ENCODE assay signal across 21 mouse cellular contexts in genomic region chr12:76571266-76571665, GRCm38 (mm10). TPM values are rescaled to one million over a fixed set of nuclear protein-coding genes. Genes with fewer than 3 reads are reported as not detected.
A peak's percentile ranks its signal among the peaks of the same experiment; 100 is the strongest.
DNase-seq lines count a peak whose midpoint lies in the region; ATAC-seq and TF ChIP-seq lines count a peak whose summit lies in the region.
"Had no signal": no experiment of that assay in that cellular context is flagged by ENCODE, and none has a peak within 500 bp of the region (broad histone marks: within the 10 kb centered on the region; RNA-seq: fewer than 3 reads in every experiment).

No protein-coding gene starts in this region.

- no peaks in the 10 kb centered on the region for H3K9me3 ChIP-seq in intestine, postnatal 0 days (ENCODE audit: control insufficient read depth)
- H3K9me3 ChIP-seq in intestine, embryonic 16.5 days (ENCODE audit: control insufficient read depth, low read length): no peaks in the 10 kb centered on the region
- no peaks in the 10 kb centered on the region for H3K9me3 ChIP-seq in MEL (replicated peaks; ENCODE audit: insufficient read depth, low read length)
- H3K9me3 ChIP-seq: embryonic facial prominence, embryonic 13.5 days; limb, embryonic 12.5 days; liver, embryonic 13.5 days; neural tube, embryonic 12.5 days had no signal

- H3K27ac ChIP-seq in intestine, postnatal 0 days (ENCODE audit: low read depth, low read length): no peak overlapping the region
- H3K27ac ChIP-seq in intestine, embryonic 16.5 days (ENCODE audit: low read length): no peak overlapping the region
- no peak overlapping the region for H3K27ac ChIP-seq in MEL (ENCODE audit: control insufficient read depth, low read depth, low read length)
- H3K27ac ChIP-seq: embryonic facial prominence, embryonic 13.5 days; hindbrain, embryonic 14.5 days; left cerebral cortex, adult 2 months; limb, embryonic 12.5 days; liver, embryonic 13.5 days; neural tube, embryonic 12.5 days had no signal

- no peak overlapping the region for H3K9ac ChIP-seq in intestine, postnatal 0 days (ENCODE audit: low read depth, low read length)
- no peak overlapping the region for H3K9ac ChIP-seq in intestine, embryonic 16.5 days (ENCODE audit: low read depth, low read length)
- H3K9ac ChIP-seq in MEL (ENCODE audit: control insufficient read depth, low read depth, low read length, poor library complexity, severe bottlenecking): no peak overlapping the region
- H3K9ac ChIP-seq: embryonic facial prominence, embryonic 13.5 days; hindbrain, embryonic 14.5 days; limb, embryonic 12.5 days; liver, embryonic 13.5 days; neural tube, embryonic 12.5 days had no signal

- intact Hi-C loops in left cerebral cortex, postnatal 36 days (cut with DNase I): no loop called here

- no peak for TF ChIP-seq EP300 in MEL (IDR thresholded peaks at IDR 0.05; ENCODE audit: low read depth in 1 of 2, low read length in 2 of 2)

- no peak for DNase-seq in MEL (ENCODE audit: low read depth, low spot score)
- DNase-seq in kidney, adult 8-10 months: peak; percentile 78 to 82
- DNase-seq in kidney, postnatal 25 days: peak; percentile 79 to 92
- DNase-seq in retina, postnatal 1 day: no peak
- DNase-seq in left cerebral cortex, postnatal 36 days (ENCODE audit: low spot score in 2 of 2): no peak
- DNase-seq in thymus, postnatal 14 days: no peak
- DNase-seq: adrenal gland, adult 2 months; cerebellum, adult 18-20 months; gastrocnemius, postnatal 10 days; heart, postnatal 14 days; liver, embryonic 13.5 days; lung, postnatal 14 days; right cerebral cortex, postnatal 14 days; thymus, postnatal 36 days had no signal

- TF ChIP-seq RAD21 in MEL (IDR thresholded peaks at IDR 0.05; ENCODE audit: low read depth, low read length): no peak

- no peak overlapping the region for H3K4me3 ChIP-seq in intestine, postnatal 0 days (ENCODE audit: low read depth, low read length)
- no peak overlapping the region for H3K4me3 ChIP-seq in intestine, embryonic 16.5 days (ENCODE audit: low read length)
- no peak overlapping the region for H3K4me3 ChIP-seq in MEL (ENCODE audit: control insufficient read depth in 1 of 2, insufficient read depth in 1 of 2, low read depth in 2 of 2, low read length in 2 of 2)
- H3K4me3 ChIP-seq: embryonic facial prominence, embryonic 13.5 days; left cerebral cortex, adult 2 months; limb, embryonic 12.5 days; liver, embryonic 13.5 days; neural tube, embryonic 12.5 days had no signal

- peak; percentile 38 for TF ChIP-seq CTCF in intestine, postnatal 0 days (IDR thresholded peaks at IDR 0.05; ENCODE audit: low read depth)
- 0 out of 6 replicates have a peak, but pooled peaks of 1 of the 3 experiments have one; percentile 24 for TF ChIP-seq CTCF in MEL (IDR thresholded peaks at IDR 0.05 in 2 of 3, conservative IDR thresholded peaks at IDR 0.05 in 1 of 3; ENCODE audit: control insufficient read depth in 1 of 3, insufficient read depth in 1 of 3, low read depth in 2 of 3, low read length in 3 of 3, poor library complexity in 1 of 3, severe bottlenecking in 1 of 3)

- 79% methylated on average over 10 of the region's 10 CpGs for WGBS in intestine, postnatal 0 days
- 81% methylated on average over 10 of the region's 10 CpGs for WGBS in intestine, embryonic 16.5 days

- peaks cover 82% of the 10 kb centered on the region for H3K36me3 ChIP-seq in intestine, postnatal 0 days (ENCODE audit: control insufficient read depth, insufficient read depth)
- H3K36me3 ChIP-seq in intestine, embryonic 16.5 days (ENCODE audit: control insufficient read depth, insufficient read depth, low read length): peaks cover 21% of the 10 kb centered on the region
- peaks cover 0 to 7% of the 10 kb centered on the region in 2 experiments; a peak in 2 of 4 replicates for H3K36me3 ChIP-seq in MEL (ENCODE audit: control insufficient read depth in 1 of 2, insufficient read depth in 2 of 2, low read length in 2 of 2)
- H3K36me3 ChIP-seq: neural tube, embryonic 12.5 days had no signal

- TF ChIP-seq POLR2A in MEL (IDR thresholded peaks at IDR 0.05; ENCODE audit: control insufficient read depth in 1 of 2, insufficient read depth in 1 of 2, low read depth in 1 of 2, low read length in 2 of 2, poor library complexity in 1 of 2): no peak

- no peak for ATAC-seq in intestine, postnatal 0 days
- no peak for ATAC-seq in intestine, embryonic 16.5 days

- H3K4me2 ChIP-seq in intestine, postnatal 0 days (replicated peaks; ENCODE audit: low read depth): no peak overlapping the region
- H3K4me2 ChIP-seq in intestine, embryonic 16.5 days (ENCODE audit: low read depth, low read length): no peak overlapping the region
- H3K4me2 ChIP-seq: embryonic facial prominence, embryonic 13.5 days; hindbrain, embryonic 14.5 days; limb, embryonic 12.5 days; liver, embryonic 13.5 days; neural tube, embryonic 12.5 days had no signal

- H3K4me1 ChIP-seq in intestine, postnatal 0 days (replicated peaks; ENCODE audit: control insufficient read depth, insufficient read depth, low read length): no peaks in the 10 kb centered on the region
- no peaks in the 10 kb centered on the region for H3K4me1 ChIP-seq in intestine, embryonic 16.5 days (ENCODE audit: control insufficient read depth, insufficient read depth, low read length)
- peaks cover 0 to 7% of the 10 kb centered on the region in 2 experiments; a peak in 1 of 4 replicates for H3K4me1 ChIP-seq in MEL (ENCODE audit: control insufficient read depth in 1 of 2, insufficient read depth in 2 of 2, low read length in 2 of 2)
- H3K4me1 ChIP-seq: neural tube, embryonic 12.5 days had no signal

- H3K79me2 ChIP-seq in MEL (ENCODE audit: control insufficient read depth, insufficient read depth, low read length, poor library complexity): no peaks in the 10 kb centered on the region

- no peaks in the 10 kb centered on the region for H3K27me3 ChIP-seq in intestine, postnatal 0 days (replicated peaks; ENCODE audit: control insufficient read depth, insufficient read depth, low read length)
- no peaks in the 10 kb centered on the region for H3K27me3 ChIP-seq in intestine, embryonic 16.5 days (replicated peaks; ENCODE audit: control insufficient read depth, insufficient read depth, low read length)
- no peaks in the 10 kb centered on the region for H3K27me3 ChIP-seq in MEL (ENCODE audit: control insufficient read depth in 1 of 2, insufficient read depth in 2 of 2, low read length in 2 of 2)
- H3K27me3 ChIP-seq: embryonic facial prominence, embryonic 13.5 days; limb, embryonic 12.5 days; neural tube, embryonic 12.5 days had no signal

TF ChIP-seq in MEL, 35 proteins besides CTCF, POLR2A, EP300 and RAD21:
- no peak for TF ChIP-seq MXI1 (IDR thresholded peaks at IDR 0.05; ENCODE audit: low read depth, low read length)
- peak; percentile 11; the same call in 1 of the 2 replicates for TF ChIP-seq SMC3 (IDR thresholded peaks at IDR 0.05; ENCODE audit: low read depth, low read length)
TF ChIP-seq in MEL: peak in this region for 1.

RNA-seq across cellular contexts. Expression of gene Plekhg3, which starts 40.6 kb away (rescaled TPM):
- polyA plus RNA-seq in intestine, postnatal 0 days (2015; fragmentation: Nextera tagmentation; extraction: Ambion mirVana): 5.7 and 7.5 TPM in 2 replicates
- polyA plus RNA-seq in intestine, embryonic 16.5 days (2015; fragmentation: Nextera tagmentation; extraction: Ambion mirVana): 8.8 and 9.3 TPM in 2 replicates
- 0.92 and 1.9 TPM in 2 replicates for total RNA-seq in MEL (2012; rRNA removed)
- 1 to 10 TPM in 1 of 2 experiments, not detected in 1; 7.0 TPM for polyA plus RNA-seq in MEL (2012; ENCODE audit: insufficient read depth in 1 of 2, insufficient read length in 2 of 2, low read depth in 1 of 2, low replicate concordance in 2 of 2, missing spikeins in 1 of 2)
- total RNA-seq in left cerebral cortex, postnatal 36 days (2021): 10 to 100 TPM; 16.6 to 18.3 TPM

Comparison
In these comparisons a context has a peak if more than half of its experiments do, and no peak if none do; other contexts are left out.
1. DNase-seq: peak in kidney, adult 8-10 months (2 of 2) and kidney, postnatal 25 days (2 of 2); none in MEL (single experiment), retina, postnatal 1 day (single experiment), left cerebral cortex, postnatal 36 days (0 of 2) and thymus, postnatal 14 days (single experiment).